Mouse (Mus musculus): ENCODE data around the gene Ptprt.

- TF ChIP-seq CTCF (IDR thresholded peaks at IDR 0.05; ENCODE audit: borderline replicate concordance, control insufficient read depth, extremely low read depth, insufficient read depth, low read length, poor library complexity), result no peak
- TF ChIP-seq POLR2A (IDR thresholded peaks at IDR 0.05; ENCODE audit: control insufficient read depth, extremely low read depth, insufficient read depth, low read length, poor library complexity), result no peak
Observed at GRCm38 (mm10) chr2:161561502-161561901, 1099.4 kb downstream of the Ptprt start.
